Mouse (Mus musculus): ENCODE measurements at regions not wholly inside any gene's neighbourhood (a gene's known extent, or its start where the extent isn't known, plus 50 kb on each side); places are given as distances from the start of the nearest gene placed in this dataset.

GRCm38 (mm10) chr11:32908723-32909411 lies 84.5 kb upstream of the Smim23 start:
- Histone ChIP-seq H3K4me1 (ENCODE audit: control insufficient read depth, insufficient read depth, low read length) (no peaks in the 10 kb centered on the region), H3K27ac (ENCODE audit: control insufficient read depth, insufficient read depth, low read depth, low read length) (no peak overlapping the region), H3K36me3 (ENCODE audit: control insufficient read depth, insufficient read depth, low read length) (no peaks in the 10 kb centered on the region), H3K27me3 (ENCODE audit: control insufficient read depth, insufficient read depth, low read length) (no peaks in the 10 kb centered on the region), H3K4me3 (ENCODE audit: control insufficient read depth, low read depth, low read length) (no peak overlapping the region)
- no peak for TF ChIP-seq POLR2A (IDR thresholded peaks at IDR 0.05; ENCODE audit: control insufficient read depth, low read depth, low read length)
- TF ChIP-seq CTCF (IDR thresholded peaks at IDR 0.05; ENCODE audit: control insufficient read depth, insufficient read depth, insufficient replicate concordance, low read depth, low read length), result no peak

- no peak overlapping the region for H3K4me3 ChIP-seq (ENCODE audit: control insufficient read depth, low read depth, low read length)
- no peaks in the 10 kb centered on the region for H3K4me1 ChIP-seq (ENCODE audit: control insufficient read depth, insufficient read depth, low read length)
- H3K27me3 ChIP-seq (ENCODE audit: control insufficient read depth, insufficient read depth, low read length), result no peaks in the 10 kb centered on the region
- H3K36me3 ChIP-seq (ENCODE audit: control insufficient read depth, insufficient read depth, low read length), result no peaks in the 10 kb centered on the region
- H3K27ac ChIP-seq (ENCODE audit: control insufficient read depth, insufficient read depth, low read depth, low read length), result no peak overlapping the region
- TF ChIP-seq CTCF (IDR thresholded peaks at IDR 0.05; ENCODE audit: control insufficient read depth, insufficient read depth, insufficient replicate concordance, low read depth, low read length), result no peak
- no peak for TF ChIP-seq POLR2A (IDR thresholded peaks at IDR 0.05; ENCODE audit: control insufficient read depth, low read depth, low read length)
These were observed 83.3 kb upstream of the Smim23 start for GRCm38 (mm10) chr11:32907520-32908233.

GRCm38 (mm10) chr11:32903970-32904369 lies 79.6 kb upstream of the Smim23 start:
- TF ChIP-seq POLR2A (IDR thresholded peaks at IDR 0.05; ENCODE audit: control insufficient read depth, low read depth, low read length), result no peak
- no peak for TF ChIP-seq CTCF (IDR thresholded peaks at IDR 0.05; ENCODE audit: control insufficient read depth, insufficient read depth, insufficient replicate concordance, low read depth, low read length)
- no peaks in the 10 kb centered on the region for H3K36me3 ChIP-seq (ENCODE audit: control insufficient read depth, insufficient read depth, low read length)
- H3K27ac ChIP-seq (ENCODE audit: control insufficient read depth, insufficient read depth, low read depth, low read length), result no peak overlapping the region
- H3K4me1 ChIP-seq (ENCODE audit: control insufficient read depth, insufficient read depth, low read length), result peaks cover 5% of the 10 kb centered on the region; the same call in 1 of the 2 replicates
- no peak overlapping the region for H3K4me3 ChIP-seq (ENCODE audit: control insufficient read depth, low read depth, low read length)
- H3K27me3 ChIP-seq (ENCODE audit: control insufficient read depth, insufficient read depth, low read length), result no peaks in the 10 kb centered on the region

- H3K36me3 ChIP-seq (ENCODE audit: control insufficient read depth, insufficient read depth, low read length), result no peaks in the 10 kb centered on the region
- no peak overlapping the region for H3K4me3 ChIP-seq (ENCODE audit: control insufficient read depth, low read depth, low read length)
- H3K27me3 ChIP-seq (ENCODE audit: control insufficient read depth, insufficient read depth, low read length), result no peaks in the 10 kb centered on the region
- peaks cover 5% of the 10 kb centered on the region; the same call in 1 of the 2 replicates for H3K4me1 ChIP-seq (ENCODE audit: control insufficient read depth, insufficient read depth, low read length)
- TF ChIP-seq CTCF (IDR thresholded peaks at IDR 0.05; ENCODE audit: control insufficient read depth, insufficient read depth, insufficient replicate concordance, low read depth, low read length) (no peak), POLR2A (IDR thresholded peaks at IDR 0.05; ENCODE audit: control insufficient read depth, low read depth, low read length) (no peak)
- H3K27ac ChIP-seq (ENCODE audit: control insufficient read depth, insufficient read depth, low read depth, low read length), result no peak overlapping the region
These were observed 79.0 kb upstream of the Smim23 start for GRCm38 (mm10) chr11:32903389-32903788.

GRCm38 (mm10) chr11:32902923-32903322 lies 78.5 kb upstream of the Smim23 start:
- H3K27ac ChIP-seq (ENCODE audit: control insufficient read depth, insufficient read depth, low read depth, low read length), result no peak overlapping the region
- TF ChIP-seq POLR2A (IDR thresholded peaks at IDR 0.05; ENCODE audit: control insufficient read depth, low read depth, low read length) (no peak), CTCF (IDR thresholded peaks at IDR 0.05; ENCODE audit: control insufficient read depth, insufficient read depth, insufficient replicate concordance, low read depth, low read length) (no peak)
- H3K4me1 ChIP-seq (ENCODE audit: control insufficient read depth, insufficient read depth, low read length), result peaks cover 5% of the 10 kb centered on the region; the same call in 1 of the 2 replicates
- no peak overlapping the region for H3K4me3 ChIP-seq (ENCODE audit: control insufficient read depth, low read depth, low read length)
- no peaks in the 10 kb centered on the region for H3K27me3 ChIP-seq (ENCODE audit: control insufficient read depth, insufficient read depth, low read length)
- H3K36me3 ChIP-seq (ENCODE audit: control insufficient read depth, insufficient read depth, low read length), result no peaks in the 10 kb centered on the region

- no peak overlapping the region for H3K4me3 ChIP-seq (ENCODE audit: control insufficient read depth, low read depth, low read length)
- no peak for TF ChIP-seq POLR2A (IDR thresholded peaks at IDR 0.05; ENCODE audit: control insufficient read depth, low read depth, low read length)
- no peak for TF ChIP-seq CTCF (IDR thresholded peaks at IDR 0.05; ENCODE audit: control insufficient read depth, insufficient read depth, insufficient replicate concordance, low read depth, low read length)
- H3K27ac ChIP-seq (ENCODE audit: control insufficient read depth, insufficient read depth, low read depth, low read length), result no peak overlapping the region
- H3K36me3 ChIP-seq (ENCODE audit: control insufficient read depth, insufficient read depth, low read length), result no peaks in the 10 kb centered on the region
- peaks cover 5% of the 10 kb centered on the region; the same call in 1 of the 2 replicates for H3K4me1 ChIP-seq (ENCODE audit: control insufficient read depth, insufficient read depth, low read length)
- no peaks in the 10 kb centered on the region for H3K27me3 ChIP-seq (ENCODE audit: control insufficient read depth, insufficient read depth, low read length)
These were observed 76.0 kb upstream of the Smim23 start for GRCm38 (mm10) chr11:32900437-32900836.

- Histone ChIP-seq H3K4me1 (ENCODE audit: control insufficient read depth, insufficient read depth, low read length) (peaks cover 5% of the 10 kb centered on the region; the same call in 1 of the 2 replicates), H3K4me3 (ENCODE audit: control insufficient read depth, low read depth, low read length) (no peak overlapping the region), H3K27me3 (ENCODE audit: control insufficient read depth, insufficient read depth, low read length) (no peaks in the 10 kb centered on the region), H3K27ac (ENCODE audit: control insufficient read depth, insufficient read depth, low read depth, low read length) (no peak overlapping the region), H3K36me3 (ENCODE audit: control insufficient read depth, insufficient read depth, low read length) (no peaks in the 10 kb centered on the region)
- TF ChIP-seq CTCF (IDR thresholded peaks at IDR 0.05; ENCODE audit: control insufficient read depth, insufficient read depth, insufficient replicate concordance, low read depth, low read length) (no peak), POLR2A (IDR thresholded peaks at IDR 0.05; ENCODE audit: control insufficient read depth, low read depth, low read length) (no peak)
These were observed 75.3 kb upstream of the Smim23 start for GRCm38 (mm10) chr11:32899604-32900216.
